Mouse (Mus musculus) small intestine, adult 2 months (tissue): Measurements from ENCODE around the gene Defb30. TPM values are rescaled to one million over a fixed set of nuclear protein-coding genes. Genes with fewer than 3 reads are reported as not detected.

Experiments
- H3K27ac ChIP-seq: fragments of 200-500 bp; 2 replicates; pipeline ENCODE4 v1.5.1; 2012; ENCODE audit warnings: low read depth, low read length, control low read depth, inconsistent platforms; ENCODE audit not compliant: insufficient read depth
- H3K27me3 ChIP-seq: fragments of 200-500 bp; 2 replicates; pipeline ENCODE4 v1.6.1; 2012; ENCODE audit warnings: mild to moderate bottlenecking, moderate library complexity, low read length, inconsistent platforms; ENCODE audit not compliant: control insufficient read depth, insufficient read depth
- H3K36me3 ChIP-seq: fragments of 200-500 bp; 2 replicates; pipeline ENCODE4 v1.6.1; 2012; ENCODE audit warnings: mild to moderate bottlenecking, low read length, control low read depth, inconsistent platforms; ENCODE audit not compliant: control insufficient read depth, insufficient read depth
- H3K4me1 ChIP-seq: fragments of 200-500 bp; 2 replicates; pipeline ENCODE4 v1.6.1; 2012; ENCODE audit warnings: low read length, inconsistent platforms, mixed read lengths; ENCODE audit not compliant: control insufficient read depth, insufficient read depth, insufficient read length
- H3K4me3 ChIP-seq: fragments of 200-500 bp; 2 replicates; pipeline ENCODE4 v1.5.1; 2012; ENCODE audit warnings: low read depth, mild to moderate bottlenecking, control low read depth, inconsistent platforms, low read length, moderate library complexity
- CTCF ChIP-seq: fragments of 200-500 bp; IDR thresholded peaks from 2 replicates; pipeline ENCODE4 v1.5.1; 2012; ENCODE audit warnings: low read depth, mild to moderate bottlenecking, control low read depth, inconsistent platforms, low read length, moderate library complexity, mixed read lengths; ENCODE audit not compliant: insufficient replicate concordance, insufficient read length; ENCODE audit errors: extremely low read depth
- POLR2A ChIP-seq: fragments of 200-500 bp; IDR thresholded peaks from 2 replicates; pipeline ENCODE4 v1.6.1; 2012; ENCODE audit warnings: low read depth, mild to moderate bottlenecking, control low read depth, inconsistent platforms, low read length, moderate library complexity
- WGBS: fragments of 180-500 bp; shearing (Covaris S2); methylation state at CpG from one replicate; pipeline ENCODE4 v1.1.7; 2018; 5-methylcytosine and 5-hydroxymethylcytosine counted together
- polyA plus RNA-seq: library from polyadenylated mRNA; depleted of rRNA; stranded (reverse); fragments of >200 nt; gene quantifications from 2 replicates; pipeline ENCODE4 v1.2.3, GENCODE M21; 2012

Gene Defb30
- polyA plus RNA-seq, 1 experiment, result not detected

GRCm38 (mm10) chr14:63050769-63051168 is 1.0 kb upstream of the Defb30 start:
- no peaks in the 10 kb centered on the region for H3K27me3 ChIP-seq
- H3K4me1 ChIP-seq, result no peaks in the 10 kb centered on the region
- no peak overlapping the region for H3K27ac ChIP-seq
- H3K36me3 ChIP-seq, result no peaks in the 10 kb centered on the region
- 24% methylated on average over 5 of the region's 5 CpGs for whole genome bisulfite sequencing
- TF ChIP-seq POLR2A (no peak), CTCF (peak; percentile 85; the same call in 1 of the 2 replicates)
- no peak overlapping the region for H3K4me3 ChIP-seq

GRCm38 (mm10) chr14:63046691-63047090 is 3.1 kb downstream of the Defb30 start, which contains the start of gene Defb42:
Gene Defb42, plus strand, starts transcription at chr14:63046991.
- H3K27me3 ChIP-seq, result no peaks in the 10 kb centered on the region
- H3K4me1 ChIP-seq, result no peaks in the 10 kb centered on the region
- 77% methylated on average over 3 of the region's 3 CpGs for WGBS
- no peak for TF ChIP-seq POLR2A
- TF ChIP-seq CTCF, result no peak
- no peak within 1 kb of the TSS for H3K4me3 ChIP-seq
- no peak within 1 kb of the TSS for H3K27ac ChIP-seq
- H3K36me3 ChIP-seq, result no peaks in the 10 kb centered on the region

DNA sequence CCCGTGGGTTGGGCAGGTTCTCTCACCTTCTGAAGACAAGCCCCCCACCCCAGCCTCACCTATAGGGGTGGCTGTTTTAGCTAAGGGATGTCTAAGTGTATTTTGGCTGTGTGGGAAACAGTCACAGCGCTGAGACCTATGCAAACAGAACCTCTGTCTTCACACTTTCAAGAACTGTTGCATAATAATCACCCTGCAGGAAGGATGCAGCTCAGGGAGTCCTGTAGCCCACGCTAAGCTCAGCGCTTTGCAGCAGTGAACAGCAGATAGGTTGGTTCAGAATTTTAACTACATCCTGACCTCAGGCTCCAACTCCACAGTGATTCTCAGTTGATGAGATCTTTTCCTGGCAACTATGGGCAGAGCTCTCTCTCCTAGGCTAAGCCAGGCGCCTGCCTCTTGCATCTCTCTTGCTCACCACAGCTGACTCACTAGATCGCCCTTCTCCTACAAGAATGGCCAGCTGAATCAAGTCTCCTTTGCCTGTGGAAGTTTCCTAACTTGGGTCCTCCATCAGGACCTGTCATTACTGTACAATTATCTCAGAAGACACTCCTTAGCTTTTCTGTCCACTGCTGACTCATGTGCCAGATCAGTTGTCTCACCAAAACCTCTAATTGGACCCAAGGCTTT is 29.1 kb downstream of the Defb30 start:
- no peak overlapping the region for H3K27ac ChIP-seq
- 48% methylated on average over 6 of the region's 6 CpGs for WGBS
- no peaks in the 10 kb centered on the region for H3K4me1 ChIP-seq
- TF ChIP-seq CTCF, result no peak
- TF ChIP-seq POLR2A, result no peak
- no peak overlapping the region for H3K4me3 ChIP-seq
- no peaks in the 10 kb centered on the region for H3K36me3 ChIP-seq
- H3K27me3 ChIP-seq, result 0 out of 2 replicates have a peak, but pooled peaks cover 2% of the 10 kb centered on the region

- H3K36me3 ChIP-seq, result no peaks in the 10 kb centered on the region
- no peak for TF ChIP-seq POLR2A
- 80% methylated on average over 4 of the region's 4 CpGs for WGBS
- H3K4me1 ChIP-seq, result no peaks in the 10 kb centered on the region
- H3K27me3 ChIP-seq, result 0 out of 2 replicates have a peak, but pooled peaks cover 2% of the 10 kb centered on the region
- no peak overlapping the region for H3K27ac ChIP-seq
- no peak overlapping the region for H3K4me3 ChIP-seq
Observed at GRCm38 (mm10) chr14:63014667-63015066, 35.1 kb downstream of the Defb30 start.

DNA sequence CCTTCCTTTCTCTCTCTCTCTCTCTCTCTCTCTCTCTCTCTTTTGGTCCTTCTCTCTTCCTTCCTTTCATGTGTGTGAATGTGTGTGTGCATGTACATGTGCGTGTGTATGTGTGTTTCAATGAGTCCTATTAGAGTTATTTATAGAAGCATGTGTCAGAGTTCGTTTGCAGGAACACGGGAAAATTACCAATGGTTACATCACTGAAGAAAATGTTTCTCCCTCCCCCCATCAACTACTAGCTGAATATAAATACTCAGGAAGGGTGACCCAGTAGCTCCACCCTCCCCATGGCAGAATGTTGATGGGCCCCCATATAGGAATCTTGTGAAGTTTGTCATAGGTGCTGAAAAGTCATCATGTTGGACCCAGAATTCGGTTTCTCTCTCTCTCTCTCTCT is 36.7 kb downstream of the Defb30 start:
- 67% methylated on average over 4 of the region's 4 CpGs for WGBS
- no peak overlapping the region for H3K4me3 ChIP-seq

DNA sequence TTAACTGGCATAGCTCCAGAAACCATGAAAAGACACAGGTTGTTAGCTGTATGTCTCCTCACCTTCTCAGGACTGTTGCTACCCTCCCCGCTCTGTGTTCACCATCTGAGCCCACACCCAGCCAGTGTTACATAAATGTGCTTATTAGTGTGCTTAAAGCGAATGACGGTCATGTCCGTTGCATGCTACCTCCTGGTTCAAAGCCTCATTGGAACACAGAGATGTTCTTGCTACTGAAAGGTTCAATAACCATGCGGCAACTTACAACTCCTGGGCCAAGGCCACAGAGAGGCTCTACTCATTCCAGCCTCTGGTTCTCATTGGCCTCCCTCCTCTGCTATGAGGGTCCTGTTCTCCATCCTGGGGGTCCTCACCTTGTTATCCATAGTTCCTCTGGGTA is 38.3 kb downstream of the Defb30 start, which contains the start of gene Defb43:
Gene Defb43, plus strand, starts transcription at position 301 of the 400 bp plus-strand sequence.
- 92% methylated on average over 5 of the region's 5 CpGs for WGBS
- Histone ChIP-seq H3K27ac (no peak within 1 kb of the TSS), H3K27me3 (no peaks in the 10 kb centered on the region), H3K4me3 (no peak within 1 kb of the TSS), H3K4me1 (no peaks in the 10 kb centered on the region), H3K36me3 (no peaks in the 10 kb centered on the region)
- TF ChIP-seq POLR2A (no peak), CTCF (no peak)

More for the DNA sequence above, 36.7 kb downstream of the Defb30 start:
- TF ChIP-seq CTCF (no peak), POLR2A (no peak)
- Histone ChIP-seq H3K36me3 (no peaks in the 10 kb centered on the region), H3K27ac (no peak overlapping the region), H3K4me1 (no peaks in the 10 kb centered on the region), H3K27me3 (no peaks in the 10 kb centered on the region)

- H3K4me3 ChIP-seq, result no peak overlapping the region
- no peaks in the 10 kb centered on the region for H3K36me3 ChIP-seq
- 59% methylated on average over 2 of the region's 2 CpGs for WGBS
- TF ChIP-seq CTCF (no peak), POLR2A (no peak)
- H3K27me3 ChIP-seq, result no peaks in the 10 kb centered on the region
- H3K4me1 ChIP-seq, result no peaks in the 10 kb centered on the region
- H3K27ac ChIP-seq, result no peak overlapping the region
Observed at GRCm38 (mm10) chr14:63002588-63002987, 47.2 kb downstream of the Defb30 start.

DNA sequence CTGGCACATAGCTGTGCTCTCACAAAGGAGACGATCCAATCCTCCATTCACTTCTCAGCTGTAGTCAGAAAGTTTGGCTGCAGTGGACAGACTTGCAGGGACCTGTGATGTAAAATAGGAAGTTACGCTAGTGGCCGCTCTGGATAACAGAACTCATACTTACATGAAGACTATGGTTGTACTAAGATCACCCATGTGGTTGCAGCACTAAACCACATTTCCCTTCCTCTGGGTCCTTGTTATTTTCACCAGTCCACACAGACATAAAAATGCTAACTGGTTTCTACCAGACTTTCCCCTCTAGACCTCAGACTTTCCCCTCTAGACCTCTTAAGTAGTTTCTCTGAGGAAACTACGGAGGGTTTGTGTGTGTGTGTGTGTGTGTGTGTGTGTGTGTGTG is 50.8 kb downstream of the Defb30 start:
- H3K4me1 ChIP-seq, result no peaks in the 10 kb centered on the region
- whole genome bisulfite sequencing, result 68% methylated on average over 4 of the region's 4 CpGs
- H3K4me3 ChIP-seq, result no peak overlapping the region

More for the DNA sequence above, 50.8 kb downstream of the Defb30 start:
- Histone ChIP-seq H3K27me3 (no peaks in the 10 kb centered on the region), H3K36me3 (no peaks in the 10 kb centered on the region), H3K27ac (no peak overlapping the region)
- TF ChIP-seq CTCF (no peak), POLR2A (no peak)
